Mouse (Mus musculus): ENCODE results near the gene Naa16.

Gene Naa16

DNA sequence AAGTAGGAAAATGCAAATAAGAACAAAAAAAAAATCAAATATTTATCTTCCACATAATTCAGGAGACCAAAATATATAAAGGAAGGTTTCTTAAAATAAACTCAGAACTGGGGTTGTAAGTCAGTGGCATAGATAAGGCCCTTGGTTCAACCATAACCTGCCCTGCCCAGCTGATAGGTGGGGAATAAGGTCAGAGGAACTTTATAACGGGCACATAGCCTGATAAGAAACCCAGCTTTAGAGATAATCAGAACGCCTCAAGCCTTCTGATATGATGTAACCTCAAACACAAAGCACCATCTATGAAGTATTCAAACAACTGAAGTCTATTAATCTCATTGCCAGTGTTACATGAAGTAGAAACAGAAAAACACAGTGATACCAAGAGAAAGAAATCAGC is 32.5 kb downstream of the Naa16 start:
- in situ Hi-C loops (cut with MboI; ENCODE audit: low pct_unique_long_range_greater_than_20kb in 1 of 2, low sequenced_read_pairs in 2 of 2, unreplicated experiment in 1 of 2), result no loop called here

- in situ Hi-C loops (cut with MboI; ENCODE audit: low pct_unique_long_range_greater_than_20kb in 1 of 2, low sequenced_read_pairs in 2 of 2, unreplicated experiment in 1 of 2), result no loop called here
Measured at GRCm38 (mm10) chr14:79346384-79346783, 44.2 kb downstream of the Naa16 start.

DNA sequence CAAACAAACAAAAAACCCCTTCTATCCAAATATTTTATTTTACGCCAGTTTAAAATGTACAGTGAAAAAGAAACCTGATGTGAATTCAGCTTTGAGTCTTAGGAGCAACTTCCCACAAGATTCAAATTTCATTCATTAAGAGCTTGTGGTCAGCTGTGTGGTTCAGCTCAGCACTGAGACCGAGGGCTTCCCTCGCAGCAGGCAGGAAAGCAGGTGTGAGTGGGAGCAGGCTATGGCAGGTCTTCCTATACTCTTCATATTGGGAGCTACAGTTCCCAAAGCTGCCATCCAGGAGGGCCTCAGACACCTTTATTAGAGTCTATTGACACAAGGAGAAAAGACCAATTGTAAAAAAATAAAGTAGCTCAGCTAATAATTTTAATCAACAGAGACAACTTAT is 55.0 kb downstream of the Naa16 start:
- in situ Hi-C loops (cut with MboI; ENCODE audit: low pct_unique_long_range_greater_than_20kb in 1 of 2, low sequenced_read_pairs in 2 of 2, unreplicated experiment in 1 of 2), result no loop called here

- in situ Hi-C loops (cut with MboI; ENCODE audit: low pct_unique_long_range_greater_than_20kb in 1 of 2, low sequenced_read_pairs in 2 of 2, unreplicated experiment in 1 of 2), result no loop called here
Measured at GRCm38 (mm10) chr14:79331936-79332335, 58.6 kb downstream of the Naa16 start.

- in situ Hi-C loops (cut with MboI; ENCODE audit: low pct_unique_long_range_greater_than_20kb in 1 of 2, low sequenced_read_pairs in 2 of 2, unreplicated experiment in 1 of 2), result no loop called here
Measured at GRCm38 (mm10) chr14:79330944-79331561, 59.5 kb downstream of the Naa16 start.

GRCm38 (mm10) chr14:79327033-79327432 is 63.5 kb downstream of the Naa16 start:
- in situ Hi-C loops (cut with MboI; ENCODE audit: low pct_unique_long_range_greater_than_20kb in 1 of 2, low sequenced_read_pairs in 2 of 2, unreplicated experiment in 1 of 2), result loop anchor here in 1 of 2 experiments (10.0 kb wide), 1 partner anchor 162 kb away; no protein-coding TSS in a partner anchor

- in situ Hi-C loops (cut with MboI; ENCODE audit: low pct_unique_long_range_greater_than_20kb in 1 of 2, low sequenced_read_pairs in 2 of 2, unreplicated experiment in 1 of 2), result loop anchor here (5.0 to 10.0 kb wide), 2 partner anchors 159 to 162 kb away; no protein-coding TSS in a partner anchor
Measured at GRCm38 (mm10) chr14:79324112-79324840, 66.3 kb downstream of the Naa16 start.

GRCm38 (mm10) chr14:79321881-79322280 is 68.7 kb downstream of the Naa16 start:
- in situ Hi-C loops (cut with MboI; ENCODE audit: low pct_unique_long_range_greater_than_20kb in 1 of 2, low sequenced_read_pairs in 2 of 2, unreplicated experiment in 1 of 2), result loop anchor here (5.0 to 10.0 kb wide), 2 partner anchors 157 to 160 kb away; no protein-coding TSS in a partner anchor

GRCm38 (mm10) chr14:79321152-79321551 is 69.4 kb downstream of the Naa16 start:
- in situ Hi-C loops (cut with MboI; ENCODE audit: low pct_unique_long_range_greater_than_20kb in 1 of 2, low sequenced_read_pairs in 2 of 2, unreplicated experiment in 1 of 2), result loop anchor here (5.0 to 10.0 kb wide), 2 partner anchors 156 to 159 kb away; no protein-coding TSS in a partner anchor

- in situ Hi-C loops (cut with MboI; ENCODE audit: low pct_unique_long_range_greater_than_20kb in 1 of 2, low sequenced_read_pairs in 2 of 2, unreplicated experiment in 1 of 2), result no loop called here
Measured at GRCm38 (mm10) chr14:79317602-79318001, 73.0 kb downstream of the Naa16 start.

DNA sequence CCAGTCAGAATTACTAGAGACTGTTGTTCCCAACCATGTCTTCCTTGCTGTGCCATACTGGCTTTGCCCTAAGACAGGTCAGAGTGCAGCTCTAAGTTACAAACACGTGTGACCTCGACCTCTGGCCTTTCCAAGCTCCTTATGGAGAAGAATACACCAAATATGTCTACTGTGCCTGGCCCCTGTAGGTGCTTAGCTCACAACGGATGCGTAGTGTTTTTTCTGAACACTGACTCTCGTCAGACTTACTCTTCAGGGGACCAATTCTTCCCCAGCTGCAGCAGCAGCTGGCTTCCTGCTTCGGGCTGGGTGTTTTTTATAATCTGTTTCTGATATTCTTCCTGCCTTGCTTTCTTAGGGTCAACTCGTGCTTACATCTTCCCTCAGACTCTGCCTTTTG is 74.7 kb downstream of the Naa16 start:
- in situ Hi-C loops (cut with MboI; ENCODE audit: low pct_unique_long_range_greater_than_20kb in 1 of 2, low sequenced_read_pairs in 2 of 2, unreplicated experiment in 1 of 2), result no loop called here

DNA sequence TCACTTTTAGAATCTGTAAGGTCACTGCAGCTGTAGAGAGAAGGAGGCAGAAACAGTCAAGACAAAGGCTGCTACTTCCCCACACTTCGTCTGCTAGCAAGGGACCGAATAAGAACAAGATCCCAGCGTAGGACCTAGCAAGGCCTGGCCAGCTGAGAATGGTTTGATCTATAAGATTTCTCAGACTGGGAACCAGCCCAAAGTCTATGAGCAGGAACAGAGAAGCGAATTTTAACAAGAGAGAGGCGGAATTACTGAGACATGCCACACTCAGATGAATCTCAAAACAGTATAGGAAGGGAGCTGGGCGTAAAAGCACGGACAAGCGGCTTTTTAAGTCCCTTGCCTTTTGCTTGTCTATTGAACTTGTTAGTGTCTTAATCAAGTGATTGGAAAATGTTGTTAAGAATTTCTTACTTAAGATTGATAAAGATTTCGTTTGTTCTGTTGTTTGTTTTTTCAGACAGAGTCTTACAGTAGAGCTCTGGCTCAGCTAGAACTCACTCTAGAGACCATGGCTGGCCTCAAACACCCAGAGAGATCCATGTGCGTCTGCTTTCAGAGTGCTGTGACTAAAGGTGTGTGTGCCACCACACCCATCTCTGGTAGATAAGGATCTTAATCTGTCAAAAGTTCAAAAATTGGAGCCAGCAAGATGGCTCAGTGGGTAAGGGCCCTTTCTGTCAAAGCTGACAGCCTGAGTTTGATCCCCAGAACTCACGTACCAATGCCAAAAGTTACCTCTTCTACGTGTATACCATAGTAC is 76.2 kb downstream of the Naa16 start:
- in situ Hi-C loops (cut with MboI; ENCODE audit: low pct_unique_long_range_greater_than_20kb in 1 of 2, low sequenced_read_pairs in 2 of 2, unreplicated experiment in 1 of 2), result no loop called here

DNA sequence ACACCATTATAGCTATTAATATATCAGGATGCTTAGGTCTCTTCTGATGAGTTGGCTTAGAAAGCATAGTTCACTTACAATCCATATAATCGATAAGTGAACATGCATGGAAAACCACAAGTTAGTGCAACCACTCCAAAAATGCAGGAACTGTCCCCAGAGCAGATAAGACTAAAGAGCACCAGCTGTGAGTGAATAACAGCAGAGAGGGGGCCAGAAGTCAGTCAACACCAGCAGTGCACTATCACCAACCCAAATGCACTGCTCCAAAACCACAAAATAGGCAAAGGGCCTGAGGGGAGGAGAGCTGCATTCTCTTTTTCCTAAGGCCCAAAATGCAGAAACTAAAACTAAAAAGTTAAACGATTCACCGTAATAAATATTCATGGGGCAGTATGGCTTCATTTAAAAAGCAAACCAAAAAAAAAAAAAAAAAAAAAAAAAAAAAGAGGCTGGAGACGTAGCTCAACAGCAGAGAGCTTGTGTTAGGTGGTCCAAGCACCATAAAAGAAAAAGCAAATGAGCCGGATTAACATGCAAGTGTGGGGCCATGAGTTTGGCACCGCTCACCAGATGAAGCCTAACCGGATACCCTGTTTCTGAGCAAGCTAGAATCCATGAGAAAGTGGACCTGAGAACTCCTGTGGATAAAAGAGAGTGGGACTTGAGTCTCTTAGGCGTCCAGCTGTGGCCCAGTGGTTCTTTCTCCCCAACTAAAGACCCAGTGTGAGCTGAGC is 77.0 kb downstream of the Naa16 start:
- in situ Hi-C loops (cut with MboI; ENCODE audit: low pct_unique_long_range_greater_than_20kb in 1 of 2, low sequenced_read_pairs in 2 of 2, unreplicated experiment in 1 of 2), result no loop called here

DNA sequence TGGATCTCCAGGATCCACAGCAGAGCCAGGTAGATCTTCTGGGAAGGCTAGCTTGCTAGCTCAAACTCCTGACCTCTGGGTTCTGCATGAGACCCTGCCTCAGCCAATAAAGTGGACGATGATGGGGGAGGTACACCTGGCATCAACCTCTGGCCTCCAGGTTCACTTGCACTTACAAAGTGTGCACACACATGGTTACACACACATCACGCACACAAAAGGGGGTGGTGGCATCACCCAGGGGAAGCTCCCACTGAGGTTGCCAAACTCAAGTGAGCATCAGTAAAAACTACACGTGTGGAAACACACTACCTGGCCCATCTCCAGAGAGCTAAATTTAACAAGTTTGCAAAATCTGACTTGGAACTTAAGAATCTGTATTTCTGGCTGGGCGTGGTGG is 77.9 kb downstream of the Naa16 start:
- in situ Hi-C loops (cut with MboI; ENCODE audit: low pct_unique_long_range_greater_than_20kb in 1 of 2, low sequenced_read_pairs in 2 of 2, unreplicated experiment in 1 of 2), result no loop called here

- in situ Hi-C loops (cut with MboI; ENCODE audit: low pct_unique_long_range_greater_than_20kb in 1 of 2, low sequenced_read_pairs in 2 of 2, unreplicated experiment in 1 of 2), result no loop called here
Measured at GRCm38 (mm10) chr14:79311918-79312454, 78.6 kb downstream of the Naa16 start.

GRCm38 (mm10) chr14:79309115-79309514 is 81.5 kb downstream of the Naa16 start:
- in situ Hi-C loops (cut with MboI; ENCODE audit: low pct_unique_long_range_greater_than_20kb in 1 of 2, low sequenced_read_pairs in 2 of 2, unreplicated experiment in 1 of 2), result no loop called here

- in situ Hi-C loops (cut with MboI; ENCODE audit: low pct_unique_long_range_greater_than_20kb in 1 of 2, low sequenced_read_pairs in 2 of 2, unreplicated experiment in 1 of 2), result no loop called here
Measured at GRCm38 (mm10) chr14:79308364-79308763, 82.2 kb downstream of the Naa16 start.

GRCm38 (mm10) chr14:79307908-79308307 is 82.7 kb downstream of the Naa16 start:
- in situ Hi-C loops (cut with MboI; ENCODE audit: low pct_unique_long_range_greater_than_20kb in 1 of 2, low sequenced_read_pairs in 2 of 2, unreplicated experiment in 1 of 2), result no loop called here
